Mouse (Mus musculus) embryonic fibroblast, embryonic 13.5 days (primary cell): ENCODE results near the gene Manf.

ENCODE experiments used
- CTCF ChIP-seq: IDR thresholded peaks from 2 replicates; pipeline ENCODE4 v1.5.1; 2011; ENCODE audit warnings: mild to moderate bottlenecking, control low read depth, low read length, moderate library complexity, borderline replicate concordance; ENCODE audit not compliant: insufficient read depth
- POLR2A ChIP-seq: IDR thresholded peaks from 2 replicates; pipeline ENCODE4 v1.6.1; 2011; ENCODE audit warnings: low read depth, mild to moderate bottlenecking, control low read depth, low read length, moderate library complexity

DNA sequence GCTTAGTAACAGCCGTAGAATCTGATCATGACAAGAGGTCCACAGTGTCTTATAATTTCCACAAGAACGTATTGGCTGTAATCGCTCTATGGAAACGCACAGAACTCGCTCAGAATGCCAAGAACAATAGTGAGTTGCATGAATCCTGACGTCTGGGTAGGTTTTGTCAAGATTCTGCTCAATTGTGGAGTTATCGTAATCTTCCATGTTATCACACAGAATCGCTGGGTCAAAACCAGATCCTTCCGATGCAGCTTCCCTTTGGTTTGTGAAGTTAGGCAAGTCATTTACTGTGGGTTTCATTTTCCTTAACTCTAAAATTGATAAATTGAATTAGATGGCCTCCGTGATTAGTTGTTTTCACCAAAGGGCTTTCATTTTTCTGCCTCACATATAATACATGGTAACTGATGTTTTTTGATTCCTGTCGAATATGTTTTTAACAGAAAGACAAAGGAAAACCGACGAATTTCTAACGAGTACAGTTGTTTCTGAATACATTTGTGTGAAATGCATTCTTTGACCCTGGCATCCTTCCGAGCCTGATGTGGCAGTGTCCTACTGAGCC, 70.6 kb downstream of the Manf start:
- TF ChIP-seq CTCF (no peak), POLR2A (no peak)
